In the genomic region with DNA sequence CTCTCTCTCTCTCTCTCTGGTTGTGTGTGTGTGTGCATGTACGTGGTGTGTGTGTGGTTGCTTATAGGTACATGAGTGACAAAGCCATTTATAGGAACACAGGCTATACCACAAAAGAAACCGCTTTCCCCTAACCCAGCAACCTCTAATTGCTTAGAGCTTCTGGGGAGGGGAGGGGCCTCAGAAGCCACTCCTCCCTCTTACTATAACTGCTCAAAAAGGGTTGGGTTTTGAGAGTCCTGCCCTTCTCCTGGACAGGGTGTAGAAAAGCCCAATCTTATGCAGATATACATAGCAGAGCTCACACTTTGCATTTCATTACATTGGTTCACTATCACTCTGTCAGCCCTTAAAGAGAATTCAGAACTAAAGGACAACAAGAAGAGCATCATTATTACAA, we compare ENCODE assay signal across 27 mouse cellular contexts. TPM values are rescaled to one million over a fixed set of nuclear protein-coding genes. Genes with fewer than 3 reads are reported as not detected.
DNase-seq lines count a peak whose midpoint lies in the region; ATAC-seq lines count a peak whose summit lies in the region.
"Had no signal": no experiment of that assay in that cellular context is flagged by ENCODE, and none has a peak within 500 bp of the region (broad histone marks: within the 10 kb centered on the region; RNA-seq: fewer than 3 reads in every experiment).

No protein-coding gene starts in this region.

- no peak overlapping the region for H3K4me2 ChIP-seq in forebrain, embryonic 13.5 days
- no peak overlapping the region for H3K4me2 ChIP-seq in forebrain, embryonic 11.5 days (ENCODE audit: low read depth, low read length, severe bottlenecking)
- H3K4me2 ChIP-seq in neural tube, embryonic 15.5 days = no peak overlapping the region
- H3K4me2 ChIP-seq: embryonic facial prominence, embryonic 13.5 days; embryonic facial prominence, embryonic 15.5 days had no signal

- no peaks in the 10 kb centered on the region for H3K9me3 ChIP-seq in forebrain, embryonic 13.5 days (replicated peaks)
- H3K9me3 ChIP-seq in forebrain, embryonic 11.5 days (ENCODE audit: control insufficient read depth, low read length) = no peaks in the 10 kb centered on the region
- no peaks in the 10 kb centered on the region for H3K9me3 ChIP-seq in neural tube, embryonic 15.5 days (replicated peaks)
- H3K9me3 ChIP-seq: embryonic facial prominence, embryonic 13.5 days; embryonic facial prominence, embryonic 15.5 days; forebrain, embryonic 10.5 days; G1E had no signal

- H3K9ac ChIP-seq in forebrain, embryonic 13.5 days = no peak overlapping the region
- no peak overlapping the region for H3K9ac ChIP-seq in forebrain, embryonic 11.5 days (ENCODE audit: low read length)
- H3K9ac ChIP-seq in neural tube, embryonic 15.5 days (replicated peaks) = no peak overlapping the region
- H3K9ac ChIP-seq: embryonic facial prominence, embryonic 13.5 days; embryonic facial prominence, embryonic 15.5 days had no signal

- 0 out of 2 replicates have a peak, but pooled peaks have one; percentile 19 for ATAC-seq in forebrain, embryonic 13.5 days
- no peak for ATAC-seq in forebrain, embryonic 11.5 days (replicated peaks; ENCODE audit: low FRiP score)
- no peak for ATAC-seq in neural tube, embryonic 15.5 days (ENCODE audit: low FRiP score)
- ATAC-seq: activated CD4-positive, CD25-positive, alpha-beta regulatory T cell, adult 4 months; CD4-positive, CD25-positive, alpha-beta regulatory T cell, adult 4 months; forebrain, embryonic 14.5 days; forebrain, embryonic 16.5 days; Patski had no signal

- no peak overlapping the region for H3K27ac ChIP-seq in forebrain, embryonic 13.5 days
- no peak overlapping the region for H3K27ac ChIP-seq in forebrain, embryonic 11.5 days (ENCODE audit: low read depth, low read length)
- H3K27ac ChIP-seq in neural tube, embryonic 15.5 days (replicated peaks) = no peak overlapping the region
- H3K27ac ChIP-seq: embryonic facial prominence, embryonic 13.5 days; embryonic facial prominence, embryonic 15.5 days; forebrain, embryonic 10.5 days had no signal

- no peaks in the 10 kb centered on the region for H3K27me3 ChIP-seq in forebrain, embryonic 13.5 days
- H3K27me3 ChIP-seq in forebrain, embryonic 11.5 days (ENCODE audit: control insufficient read depth, insufficient read depth, low read length) = no peaks in the 10 kb centered on the region
- no peaks in the 10 kb centered on the region for H3K27me3 ChIP-seq in neural tube, embryonic 15.5 days (replicated peaks)
- H3K27me3 ChIP-seq: CH12.LX; embryonic facial prominence, embryonic 13.5 days; embryonic facial prominence, embryonic 15.5 days; Patski had no signal

- WGBS in forebrain, embryonic 13.5 days = 74% methylated on average over 2 of the region's 2 CpGs
- 75% methylated on average over 2 of the region's 2 CpGs for WGBS in forebrain, embryonic 11.5 days
- 78% methylated on average over 2 of the region's 2 CpGs for WGBS in neural tube, embryonic 15.5 days

- DNase-seq in forebrain, embryonic 11.5 days (ENCODE audit: low spot score) = no peak
- DNase-seq in R1 (ENCODE audit: low read depth, low spot score) = peak; percentile 82
- DNase-seq in adrenal gland, postnatal 25 days = no peak
- DNase-seq: adrenal gland, adult 8-10 months; adrenal gland, postnatal 14 days; B cell, adult 2 months; cerebellum, adult 11 months; cerebellum, adult 18-20 months; cerebellum, adult 8-10 months; cerebellum, adult 9-11 months; cerebellum, postnatal 14 days; cerebellum, postnatal 36 days; embryo, embryonic 11 days had no signal

- H3K4me3 ChIP-seq in forebrain, embryonic 13.5 days = no peak overlapping the region
- no peak overlapping the region for H3K4me3 ChIP-seq in forebrain, embryonic 11.5 days (ENCODE audit: low read depth, low read length)
- H3K4me3 ChIP-seq in neural tube, embryonic 15.5 days (replicated peaks) = no peak overlapping the region
- H3K4me3 ChIP-seq: embryonic facial prominence, embryonic 13.5 days; embryonic facial prominence, embryonic 15.5 days; erythroblast, embryonic 14.5 days; forebrain, embryonic 10.5 days had no signal

- H3K4me1 ChIP-seq in forebrain, embryonic 13.5 days = no peaks in the 10 kb centered on the region
- no peaks in the 10 kb centered on the region for H3K4me1 ChIP-seq in forebrain, embryonic 11.5 days (replicated peaks; ENCODE audit: control insufficient read depth, insufficient read depth, low read length)
- H3K4me1 ChIP-seq in neural tube, embryonic 15.5 days = no peaks in the 10 kb centered on the region
- H3K4me1 ChIP-seq: embryonic facial prominence, embryonic 13.5 days; embryonic facial prominence, embryonic 15.5 days; forebrain, embryonic 10.5 days had no signal

- no peaks in the 10 kb centered on the region for H3K36me3 ChIP-seq in forebrain, embryonic 13.5 days (ENCODE audit: poor library complexity, severe bottlenecking)
- H3K36me3 ChIP-seq in forebrain, embryonic 11.5 days (ENCODE audit: control insufficient read depth, insufficient read depth, low read length) = no peaks in the 10 kb centered on the region
- H3K36me3 ChIP-seq in neural tube, embryonic 15.5 days = no peaks in the 10 kb centered on the region
- H3K36me3 ChIP-seq: embryonic facial prominence, embryonic 13.5 days; embryonic facial prominence, embryonic 15.5 days; forebrain, embryonic 10.5 days; G1E had no signal

RNA-seq across cellular contexts. Expression of a gene that starts 6.0 kb away (rescaled TPM):
- polyA plus RNA-seq in forebrain, embryonic 13.5 days (2015; fragmentation: Nextera tagmentation; extraction: Ambion mirVana) = 5.4 and 6.2 TPM in 2 replicates
- 7.8 and 8.0 TPM in 2 replicates for polyA plus RNA-seq in forebrain, embryonic 11.5 days (2014; fragmentation: Nextera tagmentation; extraction: Ambion mirVana)
- polyA plus RNA-seq in neural tube, embryonic 15.5 days (2015; fragmentation: Nextera tagmentation; extraction: Ambion mirVana) = 6.8 and 6.9 TPM in 2 replicates
- total RNA-seq in adrenal gland, postnatal 25 days (2021) = 37.9 and 39.0 TPM in 2 replicates
- total RNA-seq: CH12.LX; common myeloid progenitor, adult 5-6 weeks had no signal
- polyA plus RNA-seq: CD4-positive, CD25-positive, alpha-beta regulatory T cell, adult 4 months; G1E had no signal

RNA-seq across cellular contexts. Expression of a gene that starts 36.3 kb away (rescaled TPM):
- 7.3 and 8.3 TPM in 2 replicates for polyA plus RNA-seq in forebrain, embryonic 13.5 days (2015; fragmentation: Nextera tagmentation; extraction: Ambion mirVana)
- polyA plus RNA-seq in forebrain, embryonic 11.5 days (2014; fragmentation: Nextera tagmentation; extraction: Ambion mirVana) = 3.9 and 7.0 TPM in 2 replicates
- polyA plus RNA-seq in neural tube, embryonic 15.5 days (2015; fragmentation: Nextera tagmentation; extraction: Ambion mirVana) = 8.3 and 8.6 TPM in 2 replicates
- 9.7 and 16.0 TPM in 2 replicates for total RNA-seq in adrenal gland, postnatal 25 days (2021)
- total RNA-seq: common myeloid progenitor, adult 5-6 weeks had no signal
- polyA plus RNA-seq: activated CD4-positive, CD25-positive, alpha-beta regulatory T cell, adult 4 months; CD4-positive, CD25-positive, alpha-beta regulatory T cell, adult 4 months; G1E had no signal

RNA-seq across cellular contexts. Expression of a gene that starts 48.7 kb away (rescaled TPM):
- 3.5 and 4.8 TPM in 2 replicates for polyA plus RNA-seq in forebrain, embryonic 13.5 days (2015; fragmentation: Nextera tagmentation; extraction: Ambion mirVana)
- 4.5 and 4.8 TPM in 2 replicates for polyA plus RNA-seq in forebrain, embryonic 11.5 days (2014; fragmentation: Nextera tagmentation; extraction: Ambion mirVana)
- 1.5 and 1.6 TPM in 2 replicates for polyA plus RNA-seq in neural tube, embryonic 15.5 days (2015; fragmentation: Nextera tagmentation; extraction: Ambion mirVana)
- 23.4 and 27.8 TPM in 2 replicates for total RNA-seq in adrenal gland, postnatal 25 days (2021)
- total RNA-seq: CH12.LX; common myeloid progenitor, adult 5-6 weeks; G1E had no signal
- polyA plus RNA-seq: activated CD4-positive, CD25-positive, alpha-beta regulatory T cell, adult 4 months; CD4-positive, CD25-positive, alpha-beta regulatory T cell, adult 4 months; erythroblast, embryonic 14.5 days; G1E had no signal
